Mouse (Mus musculus): Measurements from ENCODE around the gene Clps. TPM values are rescaled to one million over a fixed set of nuclear protein-coding genes. Genes with fewer than 3 reads are reported as not detected.

Gene Clps
- polyA plus RNA-seq (2017; shearing (Covaris generic)), result not detected

GRCm38 (mm10) chr17:28560598-28560997 lies at the start of gene Clps:
Gene Clps, minus strand, starts transcription at chr17:28560766.

GRCm38 (mm10) chr17:28575244-28576125 lies 14.9 kb upstream of the Clps start, which contains the start of gene Lhfpl5:
Gene Lhfpl5, plus strand, starts transcription at chr17:28575641.

GRCm38 (mm10) chr17:28549111-28549510 lies 11.5 kb downstream of the Clps start, which contains the start of gene Clpsl2:
Gene Clpsl2, plus strand, starts transcription at chr17:28549411.

GRCm38 (mm10) chr17:28530506-28530905 lies 30.1 kb downstream of the Clps start, which contains the start of gene Armc12:
Gene Armc12, plus strand, starts transcription at chr17:28530806.

GRCm38 (mm10) chr17:28517441-28517955 lies 43.1 kb downstream of the Clps start, which contains the start of gene Fkbp5:
Gene Fkbp5, minus strand, starts transcription at chr17:28517527.

Other genes with a start within 250 kb of the Clps start
- gene Fance, start 247.2 kb downstream of the Clps start, polyA plus RNA-seq (2017; shearing (Covaris generic)), result 25.4 TPM
- gene Rpl10a, start 232.3 kb downstream of the Clps start, polyA plus RNA-seq (2017; shearing (Covaris generic)), result 349 TPM
- gene Tead3, start 209.9 kb downstream of the Clps start, polyA plus RNA-seq (2017; shearing (Covaris generic)), result not detected
- not detected for gene Tulp1, start 195.5 kb downstream of the Clps start, polyA plus RNA-seq (2017; shearing (Covaris generic))
- 84.8 TPM for gene Fkbp5, start 43.2 kb downstream of the Clps start, polyA plus RNA-seq (2017; shearing (Covaris generic))
- gene Armc12, start 30.0 kb downstream of the Clps start, polyA plus RNA-seq (2017; shearing (Covaris generic)), result not detected
- not detected for gene Clpsl2, start 11.4 kb downstream of the Clps start, polyA plus RNA-seq (2017; shearing (Covaris generic))
- gene Lhfpl5, start 14.9 kb upstream of the Clps start, polyA plus RNA-seq (2017; shearing (Covaris generic)), result 0.26 TPM
- gene Srpk1, start 61.9 kb upstream of the Clps start, polyA plus RNA-seq (2017; shearing (Covaris generic)), result 255 TPM
- gene Slc26a8, start 129.5 kb upstream of the Clps start, polyA plus RNA-seq (2017; shearing (Covaris generic)), result not detected
- gene Mapk14, start 130.6 kb upstream of the Clps start, polyA plus RNA-seq (2017; shearing (Covaris generic)), result 123 TPM
- 7.7 TPM for gene AC170998.1, start 165.3 kb upstream of the Clps start, polyA plus RNA-seq (2017; shearing (Covaris generic))
- not detected for gene Mapk13, start 208.5 kb upstream of the Clps start, polyA plus RNA-seq (2017; shearing (Covaris generic))
- 14.8 TPM for gene Brpf3, start 240.3 kb upstream of the Clps start, polyA plus RNA-seq (2017; shearing (Covaris generic))

All from effector memory CD4-positive, alpha-beta T cell, adult 5 months (primary cell).